In genomic region chr10:61447581-61448353, GRCm38 (mm10) we compare ENCODE assay signal across 14 mouse cellular contexts. TPM values are rescaled to one million over a fixed set of nuclear protein-coding genes. Genes with fewer than 3 reads are reported as not detected.
A peak's percentile ranks its signal among the peaks of the same experiment; 100 is the strongest.
DNase-seq lines count a peak whose midpoint lies in the region; ATAC-seq and TF ChIP-seq lines count a peak whose summit lies in the region.
"Had no signal": no experiment of that assay in that cellular context is flagged by ENCODE, and none has a peak within 500 bp of the region (broad histone marks: within the 10 kb centered on the region; RNA-seq: fewer than 3 reads in every experiment).

No protein-coding gene starts in this region.

- H3K27ac ChIP-seq in heart, adult 2 months, result peak overlapping the region; percentile 81
- H3K27ac ChIP-seq in limb, embryonic 13.5 days, result no peak overlapping the region
- no peak overlapping the region for H3K27ac ChIP-seq in limb, embryonic 10.5 days
- H3K27ac ChIP-seq in liver, postnatal 0 days (ENCODE audit: low read depth), result no peak overlapping the region; the same call in 1 of the 2 replicates
- H3K27ac ChIP-seq: liver, embryonic 15.5 days had no signal

- H3K4me2 ChIP-seq in limb, embryonic 13.5 days (replicated peaks), result no peak overlapping the region
- H3K4me2 ChIP-seq in liver, postnatal 0 days (ENCODE audit: low read depth, low read length), result peak overlapping the region; percentile 7; the same call in 1 of the 2 replicates
- H3K4me2 ChIP-seq: liver, embryonic 15.5 days had no signal

- no peak for ATAC-seq in limb, embryonic 13.5 days (ENCODE audit: low FRiP score, low read depth)
- ATAC-seq in liver, postnatal 0 days, result no peak
- ATAC-seq: forebrain, embryonic 16.5 days; Patski had no signal

- TF ChIP-seq POLR2A in heart, adult 2 months (IDR thresholded peaks at IDR 0.05; ENCODE audit: insufficient read depth, low read depth, low read length), result no peak
- no peak for TF ChIP-seq POLR2A in brain, embryonic 14.5 days (IDR thresholded peaks at IDR 0.05; ENCODE audit: borderline replicate concordance, extremely low read depth, insufficient read depth, insufficient read length, poor library complexity, severe bottlenecking)

- H3K36me3 ChIP-seq in heart, adult 2 months (ENCODE audit: control insufficient read depth, insufficient read depth, low read length), result peaks cover 19% of the 10 kb centered on the region
- peaks cover 22% of the 10 kb centered on the region for H3K36me3 ChIP-seq in limb, embryonic 13.5 days
- peaks cover 48% of the 10 kb centered on the region for H3K36me3 ChIP-seq in limb, embryonic 10.5 days
- peaks cover 24% of the 10 kb centered on the region for H3K36me3 ChIP-seq in liver, postnatal 0 days (replicated peaks; ENCODE audit: insufficient read depth, low read length)

- intact Hi-C loops in heart, adult 2 months (cut with DNase I), result loop anchor here (5.0 kb wide), 1 partner anchor 80 kb away; no protein-coding TSS in a partner anchor

- peaks cover 9% of the 10 kb centered on the region for H3K79me2 ChIP-seq in heart, adult 2 months (replicated peaks; ENCODE audit: control insufficient read depth, insufficient read depth, low read length)

- H3K4me3 ChIP-seq in heart, adult 2 months, result peak overlapping the region; percentile 23; the same call in 1 of the 2 replicates
- H3K4me3 ChIP-seq in limb, embryonic 13.5 days, result no peak overlapping the region
- no peak overlapping the region for H3K4me3 ChIP-seq in limb, embryonic 10.5 days
- no peak overlapping the region for H3K4me3 ChIP-seq in liver, postnatal 0 days (ENCODE audit: low read depth, low read length)
- H3K4me3 ChIP-seq: liver, embryonic 15.5 days had no signal

- no peaks in the 10 kb centered on the region for H3K9me3 ChIP-seq in limb, embryonic 13.5 days
- no peaks in the 10 kb centered on the region for H3K9me3 ChIP-seq in limb, embryonic 10.5 days (replicated peaks)
- no peaks in the 10 kb centered on the region for H3K9me3 ChIP-seq in liver, postnatal 0 days (ENCODE audit: low read length)
- H3K9me3 ChIP-seq: liver, embryonic 15.5 days had no signal

- peaks cover 35% of the 10 kb centered on the region for H3K4me1 ChIP-seq in heart, adult 2 months (ENCODE audit: control insufficient read depth, insufficient read depth, low read length)
- peaks cover 85% of the 10 kb centered on the region for H3K4me1 ChIP-seq in limb, embryonic 13.5 days
- H3K4me1 ChIP-seq in limb, embryonic 10.5 days, result peaks cover 71% of the 10 kb centered on the region
- peaks cover 54% of the 10 kb centered on the region for H3K4me1 ChIP-seq in liver, postnatal 0 days (ENCODE audit: insufficient read depth)

- peak; percentile 51 to 52 for DNase-seq in heart, adult 2 months
- no peak for DNase-seq in heart, adult 9 months (ENCODE audit: low spot score in 2 of 2)
- no peak for DNase-seq in limb, embryonic 10.5 days (ENCODE audit: low spot score)
- DNase-seq in brain, embryonic 14.5 days (ENCODE audit: low read depth), result peak; percentile 26
- no peak for DNase-seq in liver, postnatal 0 days
- DNase-seq in cerebellum, postnatal 14 days, result no peak
- DNase-seq: adrenal gland, postnatal 25 days; gastrocnemius, postnatal 14 days; right cerebral cortex, postnatal 14 days; thymus, postnatal 36 days had no signal

- no peak for TF ChIP-seq EP300 in heart, adult 2 months (IDR thresholded peaks at IDR 0.05; ENCODE audit: insufficient read depth, low read depth, low read length)
- TF ChIP-seq EP300 in liver, postnatal 0 days (IDR thresholded peaks at IDR 0.05; ENCODE audit: low read depth), result no peak

- TF ChIP-seq CTCF in heart, adult 2 months (IDR thresholded peaks at IDR 0.05), result no peak
- no peak for TF ChIP-seq CTCF in brain, embryonic 14.5 days (IDR thresholded peaks at IDR 0.05; ENCODE audit: borderline replicate concordance, extremely low read depth, insufficient read depth, insufficient read length)
- TF ChIP-seq CTCF in liver, postnatal 0 days (IDR thresholded peaks at IDR 0.05; ENCODE audit: low read depth), result no peak

- no peak overlapping the region for H3K9ac ChIP-seq in heart, adult 2 months (ENCODE audit: low read depth, low read length)
- H3K9ac ChIP-seq in limb, embryonic 13.5 days, result peak overlapping the region; percentile 39; the same call in 1 of the 2 replicates
- H3K9ac ChIP-seq in liver, postnatal 0 days (replicated peaks), result peak overlapping the region; percentile 41; the same call in 1 of the 2 replicates
- H3K9ac ChIP-seq: liver, embryonic 15.5 days had no signal

- 48% methylated on average over 10 of the region's 10 CpGs for WGBS in heart, adult 2 months
- WGBS in limb, embryonic 13.5 days, result 82% methylated on average over 10 of the region's 10 CpGs
- 89% methylated on average over 10 of the region's 10 CpGs for WGBS in limb, embryonic 10.5 days
- 74% methylated on average over 10 of the region's 10 CpGs for WGBS in liver, postnatal 0 days (ENCODE audit: insufficient replicate concordance)

- no peaks in the 10 kb centered on the region for H3K27me3 ChIP-seq in heart, adult 2 months (ENCODE audit: control insufficient read depth, insufficient read depth, low read length)
- no peaks in the 10 kb centered on the region for H3K27me3 ChIP-seq in limb, embryonic 13.5 days
- H3K27me3 ChIP-seq in limb, embryonic 10.5 days (ENCODE audit: low read depth, poor library complexity, severe bottlenecking), result no peaks in the 10 kb centered on the region
- H3K27me3 ChIP-seq in liver, postnatal 0 days (ENCODE audit: insufficient read depth, low read length), result no peaks in the 10 kb centered on the region
- H3K27me3 ChIP-seq: liver, embryonic 15.5 days; Patski had no signal

RNA-seq across cellular contexts. Expression of gene Eif4ebp2, which starts 4.7 kb away (rescaled TPM):
- total RNA-seq in heart, adult 2 months (2021), result 10 to 100 TPM; 70.9 to 71.3 TPM
- 53.3 and 71.9 TPM in 2 replicates for polyA plus RNA-seq in heart, adult 2 months (2012; rRNA removed)
- 70.6 and 72.2 TPM in 2 replicates for polyA plus RNA-seq in limb, embryonic 13.5 days (2015; fragmentation: Nextera tagmentation; extraction: Ambion mirVana)
- polyA plus RNA-seq in limb, embryonic 10.5 days (2016; fragmentation: Nextera tagmentation; extraction: Ambion mirVana), result 83.2 and 85.7 TPM in 2 replicates
- polyA plus RNA-seq in brain, embryonic 14.5 days (2012; rRNA removed), result 72.0 and 86.6 TPM in 2 replicates
- polyA plus RNA-seq in liver, postnatal 0 days (2015; fragmentation: Nextera tagmentation; extraction: Ambion mirVana), result 43.6 and 46.4 TPM in 2 replicates

RNA-seq across cellular contexts. Expression of gene Lrrc20, which starts 27.8 kb away (rescaled TPM):
- 10 to 100 TPM; 29.9 to 32.0 TPM for total RNA-seq in heart, adult 2 months (2021)
- polyA plus RNA-seq in heart, adult 2 months (2012; rRNA removed), result 38.9 and 55.5 TPM in 2 replicates
- polyA plus RNA-seq in limb, embryonic 13.5 days (2015; fragmentation: Nextera tagmentation; extraction: Ambion mirVana), result 11.5 and 11.7 TPM in 2 replicates
- 10.9 and 11.4 TPM in 2 replicates for polyA plus RNA-seq in limb, embryonic 10.5 days (2016; fragmentation: Nextera tagmentation; extraction: Ambion mirVana)
- polyA plus RNA-seq in brain, embryonic 14.5 days (2012; rRNA removed), result 23.6 and 25.6 TPM in 2 replicates
- polyA plus RNA-seq in liver, postnatal 0 days (2015; fragmentation: Nextera tagmentation; extraction: Ambion mirVana), result 3.0 TPM in 2 replicates

RNA-seq across cellular contexts. Expression of gene Nodal, which starts 30.0 kb away (rescaled TPM):
- under 1 TPM in 1 of 2 experiments, not detected in 1; 0.10 TPM for total RNA-seq in heart, adult 2 months (2021)
- 0.04 and 0.38 TPM in 2 replicates for polyA plus RNA-seq in heart, adult 2 months (2012; rRNA removed)
- polyA plus RNA-seq in limb, embryonic 13.5 days (2015; fragmentation: Nextera tagmentation; extraction: Ambion mirVana), result 0.19 and 0.20 TPM in 2 replicates
- 0.13 and 0.36 TPM in 2 replicates for polyA plus RNA-seq in limb, embryonic 10.5 days (2016; fragmentation: Nextera tagmentation; extraction: Ambion mirVana)
- polyA plus RNA-seq in brain, embryonic 14.5 days (2012; rRNA removed), result 0.09 and 0.12 TPM in 2 replicates
- 0.08 and 0.19 TPM in 2 replicates for polyA plus RNA-seq in liver, postnatal 0 days (2015; fragmentation: Nextera tagmentation; extraction: Ambion mirVana)
- total RNA-seq: adrenal gland, postnatal 25 days had no signal
- polyA plus RNA-seq: Patski had no signal

Comparison
In these comparisons a context has a peak if more than half of its experiments do, and no peak if none do; other contexts are left out.
1. DNase-seq: peak in heart, adult 2 months (2 of 2) and brain, embryonic 14.5 days (single experiment); none in heart, adult 9 months (0 of 2), limb, embryonic 10.5 days (single experiment), liver, postnatal 0 days (single experiment) and cerebellum, postnatal 14 days (0 of 2).